Mouse (Mus musculus): ENCODE results near the gene Gm10521. TPM values are rescaled to one million over a fixed set of nuclear protein-coding genes. Genes with fewer than 3 reads are reported as not detected.

Gm10521 gene
- polyA plus RNA-seq, 1 experiment from 2014 or later = not detected

DNA sequence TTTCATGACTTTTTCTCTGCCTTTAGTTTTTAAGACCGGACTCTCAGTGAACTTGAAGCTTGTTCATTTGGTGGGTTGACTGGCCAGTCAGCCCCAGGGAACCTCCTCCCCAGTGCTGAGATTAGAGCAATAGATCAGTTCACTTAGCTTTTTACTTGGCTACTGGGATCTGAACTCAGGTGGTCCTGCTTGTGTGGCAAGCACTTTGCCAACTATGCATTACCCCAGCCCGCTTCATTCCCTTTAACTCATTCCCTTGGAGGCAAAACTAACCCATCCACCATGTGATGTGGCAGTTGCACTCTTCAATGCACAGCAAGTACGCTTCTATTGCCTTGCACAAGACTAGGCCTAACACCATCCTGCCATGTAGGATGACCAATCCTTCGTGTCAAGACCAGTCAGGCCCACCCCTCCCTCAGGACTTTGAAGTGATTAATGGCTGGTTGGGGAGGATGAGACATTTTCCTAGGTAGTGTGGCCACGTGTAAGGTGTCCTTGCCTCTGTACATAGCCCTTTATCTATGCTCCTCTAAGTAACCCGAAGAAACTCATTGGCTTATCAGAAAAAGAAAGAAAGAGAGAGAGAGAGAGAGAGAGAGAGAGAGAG, 24.5 kb downstream of the Gm10521 start:
- peaks cover 3% of the 10 kb centered on the region; the same call in 1 of the 2 replicates for H3K9me3 ChIP-seq
- H3K4me3 ChIP-seq = no peak overlapping the region
- 72% methylated on average over 6 of the region's 6 CpGs for WGBS
- H3K27me3 ChIP-seq (replicated peaks) = no peaks in the 10 kb centered on the region
- no peak for ATAC-seq (ENCODE audit: extremely low read depth, insufficient number of reproducible peaks, low FRiP score, low TSS enrichment)
- no peak overlapping the region for H3K9ac ChIP-seq
- no peak overlapping the region for H3K27ac ChIP-seq (replicated peaks)
- H3K4me2 ChIP-seq = no peak overlapping the region
- no peaks in the 10 kb centered on the region for H3K4me1 ChIP-seq
- H3K36me3 ChIP-seq = no peaks in the 10 kb centered on the region

DNA sequence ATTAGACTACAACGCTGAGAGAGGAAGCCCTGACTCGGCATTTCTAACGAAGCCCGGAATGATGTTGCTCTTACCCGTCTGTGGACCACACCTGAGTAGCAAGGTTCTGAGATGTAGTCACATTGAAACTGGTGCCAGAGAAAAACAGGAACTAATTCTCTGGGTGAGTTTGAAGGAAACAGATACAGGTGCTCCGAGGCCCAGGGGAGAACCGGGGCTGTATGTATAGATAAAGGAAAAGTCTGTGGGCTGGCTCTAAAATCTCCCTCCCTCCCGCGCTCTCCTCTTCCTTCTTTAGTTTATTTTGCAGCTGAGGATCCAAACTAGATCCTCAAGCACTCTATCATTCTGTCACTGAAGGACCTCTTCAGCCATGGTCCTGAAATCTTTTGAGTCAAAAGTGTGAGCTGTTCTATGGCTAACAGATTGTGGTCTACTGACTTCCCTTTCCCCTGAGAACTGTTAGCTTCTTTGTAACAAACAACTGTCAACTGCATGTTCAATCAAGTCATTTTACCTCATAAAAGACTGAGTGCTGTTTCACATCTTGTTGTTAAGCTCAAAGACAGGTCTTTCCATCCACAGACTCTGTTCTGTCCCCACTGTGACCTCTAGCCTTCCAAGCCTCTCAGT, 25.6 kb downstream of the Gm10521 start:
- H3K4me2 ChIP-seq = no peak overlapping the region
- 73% methylated on average over 9 of the region's 9 CpGs for WGBS
- no peak for ATAC-seq (ENCODE audit: extremely low read depth, insufficient number of reproducible peaks, low FRiP score, low TSS enrichment)
- no peaks in the 10 kb centered on the region for H3K27me3 ChIP-seq (replicated peaks)
- no peak overlapping the region for H3K9ac ChIP-seq
- H3K4me1 ChIP-seq = no peaks in the 10 kb centered on the region
- peaks cover 3% of the 10 kb centered on the region; the same call in 1 of the 2 replicates for H3K9me3 ChIP-seq
- no peak overlapping the region for H3K27ac ChIP-seq (replicated peaks)
- H3K4me3 ChIP-seq = no peak overlapping the region
- no peaks in the 10 kb centered on the region for H3K36me3 ChIP-seq

DNA sequence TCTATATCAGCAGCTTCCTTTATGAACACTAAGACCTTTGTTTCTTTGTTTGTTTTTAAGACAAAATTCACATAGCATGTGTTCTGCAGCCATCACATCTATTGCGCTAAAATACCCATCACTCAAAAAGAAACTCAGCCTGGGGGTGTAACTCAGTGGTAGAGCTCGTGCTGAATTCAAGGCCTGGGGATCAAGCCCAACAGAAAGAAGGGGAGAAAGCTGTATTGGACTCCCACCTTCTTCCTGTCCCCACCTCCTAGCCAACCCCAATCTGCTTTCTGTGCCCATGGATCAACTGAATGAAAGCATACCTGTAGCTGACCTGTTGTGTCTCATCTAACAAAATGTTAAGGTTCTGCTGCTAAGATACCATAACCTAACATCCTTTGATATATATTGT, 26.2 kb downstream of the Gm10521 start:
- no peak overlapping the region for H3K4me2 ChIP-seq
- H3K27me3 ChIP-seq (replicated peaks) = no peaks in the 10 kb centered on the region
- H3K4me1 ChIP-seq = no peaks in the 10 kb centered on the region
- no peak overlapping the region for H3K4me3 ChIP-seq
- H3K36me3 ChIP-seq = no peaks in the 10 kb centered on the region
- peaks cover 3% of the 10 kb centered on the region; the same call in 1 of the 2 replicates for H3K9me3 ChIP-seq
- WGBS = 78% methylated on average over 2 of the region's 2 CpGs
- ATAC-seq (ENCODE audit: extremely low read depth, insufficient number of reproducible peaks, low FRiP score, low TSS enrichment) = no peak
- H3K9ac ChIP-seq = no peak overlapping the region
- no peak overlapping the region for H3K27ac ChIP-seq (replicated peaks)

DNA sequence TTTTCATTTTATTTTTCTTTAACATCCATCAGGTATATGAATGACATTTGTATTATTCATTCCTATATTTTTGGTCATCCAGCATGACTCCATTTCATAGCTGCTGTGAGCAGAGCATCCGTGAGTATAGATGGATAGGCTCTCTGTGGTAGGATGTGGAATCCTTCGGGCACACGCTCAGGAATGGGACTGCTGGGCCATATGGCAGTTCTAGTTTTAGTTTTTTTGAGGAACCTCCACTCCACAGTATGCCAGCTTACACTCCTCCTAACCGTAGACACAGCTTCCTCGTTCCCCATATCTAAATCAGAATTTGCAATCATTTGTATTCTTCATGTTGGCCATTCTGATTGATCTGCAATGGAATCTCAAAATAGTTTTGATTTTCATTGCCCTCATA, 27.4 kb downstream of the Gm10521 start:
- Histone ChIP-seq H3K36me3 (no peaks in the 10 kb centered on the region), H3K9me3 (peaks cover 3% of the 10 kb centered on the region; the same call in 1 of the 2 replicates), H3K27ac (replicated peaks) (no peak overlapping the region), H3K4me2 (no peak overlapping the region), H3K27me3 (replicated peaks) (no peaks in the 10 kb centered on the region), H3K4me3 (no peak overlapping the region), H3K9ac (no peak overlapping the region), H3K4me1 (no peaks in the 10 kb centered on the region)
- 81% methylated on average over 5 of the region's 5 CpGs for WGBS
- ATAC-seq (ENCODE audit: extremely low read depth, insufficient number of reproducible peaks, low FRiP score, low TSS enrichment) = no peak

GRCm38 (mm10) chr1:171924900-171925299, 29.4 kb downstream of the Gm10521 start:
- Histone ChIP-seq H3K27me3 (replicated peaks) (no peaks in the 10 kb centered on the region), H3K27ac (replicated peaks) (no peak overlapping the region), H3K9ac (no peak overlapping the region), H3K4me3 (no peak overlapping the region), H3K36me3 (no peaks in the 10 kb centered on the region), H3K4me1 (no peaks in the 10 kb centered on the region), H3K4me2 (no peak overlapping the region), H3K9me3 (peaks cover 3% of the 10 kb centered on the region; the same call in 1 of the 2 replicates)
- no peak for ATAC-seq (ENCODE audit: extremely low read depth, insufficient number of reproducible peaks, low FRiP score, low TSS enrichment)
- 73% methylated on average over 3 of the region's 3 CpGs for WGBS

DNA sequence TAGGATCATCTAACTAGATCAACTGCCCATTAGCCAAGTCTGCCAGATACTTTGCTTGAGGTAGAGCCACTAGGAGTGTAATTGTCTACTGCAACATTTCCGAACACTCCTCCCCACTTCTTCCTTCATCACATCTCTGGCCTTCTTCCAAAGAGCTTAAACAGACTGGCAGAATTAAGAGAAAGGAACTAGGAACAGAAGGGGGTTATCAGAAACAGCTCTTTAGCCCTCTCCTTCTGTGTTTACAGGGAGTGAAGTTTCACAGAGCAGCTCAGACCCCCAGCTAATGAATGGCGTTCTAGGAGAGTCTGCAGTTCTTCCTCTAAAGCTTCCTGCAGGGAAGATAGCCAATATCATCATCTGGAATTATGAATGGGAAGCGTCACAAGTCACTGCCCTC, 38.4 kb downstream of the Gm10521 start:
- Histone ChIP-seq H3K27ac (replicated peaks) (no peak overlapping the region), H3K27me3 (replicated peaks) (no peaks in the 10 kb centered on the region), H3K9ac (no peak overlapping the region), H3K4me1 (peaks cover 12% of the 10 kb centered on the region), H3K9me3 (no peaks in the 10 kb centered on the region), H3K4me2 (no peak overlapping the region), H3K36me3 (no peaks in the 10 kb centered on the region), H3K4me3 (no peak overlapping the region)
- 18% methylated on average over 3 of the region's 3 CpGs for WGBS
- ATAC-seq (ENCODE audit: extremely low read depth, insufficient number of reproducible peaks, low FRiP score, low TSS enrichment) = no peak

DNA sequence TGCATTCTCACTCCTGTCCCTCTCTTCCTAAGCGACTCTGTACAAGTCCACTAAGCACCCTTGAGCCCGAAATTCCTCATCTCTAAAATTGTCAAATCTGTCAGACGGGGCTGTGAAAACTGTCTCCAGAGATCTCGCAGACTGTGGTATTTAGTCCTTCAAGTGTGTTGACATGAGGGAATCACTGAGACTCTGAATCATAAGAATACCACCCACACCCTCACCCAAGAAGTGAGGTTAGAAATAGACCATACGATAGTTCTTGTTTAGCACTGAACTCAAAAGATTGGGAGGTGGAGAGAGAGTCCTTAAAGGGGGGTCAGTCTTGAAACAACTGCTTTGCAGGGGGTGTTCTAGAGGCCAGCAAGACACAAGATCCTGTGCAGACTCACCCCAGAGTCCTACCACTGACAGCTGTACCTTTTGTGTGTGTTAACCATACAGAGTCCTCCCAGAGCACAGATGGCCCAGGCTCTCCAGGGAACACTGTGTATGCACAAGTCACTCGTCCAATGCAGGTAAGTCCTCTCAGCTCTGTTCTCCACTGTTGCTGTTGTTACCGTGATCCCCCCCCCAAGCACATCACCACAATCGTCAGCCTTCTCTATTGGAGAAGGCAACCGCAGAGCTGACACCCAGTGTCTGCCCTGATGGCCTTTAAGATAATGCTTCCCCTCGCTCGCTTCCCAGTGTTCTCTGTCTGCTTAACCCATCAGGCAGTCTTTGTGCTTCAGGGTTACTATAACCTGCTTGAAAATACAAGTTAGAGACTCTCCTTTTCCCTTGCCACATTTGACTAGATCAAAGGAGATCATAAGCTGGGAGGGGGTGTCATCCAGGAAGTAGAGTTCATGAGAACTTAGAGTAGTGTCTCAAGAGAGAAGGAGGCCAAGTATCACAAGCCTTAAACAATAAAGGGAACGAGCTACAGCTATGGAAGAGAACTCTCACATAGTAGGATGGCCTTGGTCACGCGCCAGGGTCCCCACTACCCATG, 43.8 kb downstream of the Gm10521 start:
- H3K27ac ChIP-seq (replicated peaks) = no peak overlapping the region
- 60% methylated on average over 14 of the region's 14 CpGs for WGBS

GRCm38 (mm10) chr1:171940626-171941025, 45.2 kb downstream of the Gm10521 start:
- Histone ChIP-seq H3K27me3 (replicated peaks) (no peaks in the 10 kb centered on the region), H3K4me1 (no peaks in the 10 kb centered on the region), H3K9ac (no peak overlapping the region), H3K4me2 (no peak overlapping the region), H3K27ac (replicated peaks) (no peak overlapping the region), H3K4me3 (no peak overlapping the region), H3K9me3 (no peaks in the 10 kb centered on the region), H3K36me3 (no peaks in the 10 kb centered on the region)
- WGBS = 70% methylated on average over 6 of the region's 6 CpGs
- ATAC-seq (ENCODE audit: extremely low read depth, insufficient number of reproducible peaks, low FRiP score, low TSS enrichment) = no peak

More for the DNA sequence above, 43.8 kb downstream of the Gm10521 start:
- no peak overlapping the region for H3K9ac ChIP-seq
- no peaks in the 10 kb centered on the region for H3K36me3 ChIP-seq
- no peaks in the 10 kb centered on the region for H3K27me3 ChIP-seq (replicated peaks)
- H3K4me2 ChIP-seq = no peak overlapping the region
- no peaks in the 10 kb centered on the region for H3K9me3 ChIP-seq
- no peak for ATAC-seq (ENCODE audit: extremely low read depth, insufficient number of reproducible peaks, low FRiP score, low TSS enrichment)
- peaks cover under 1% of the 10 kb centered on the region; the same call in 1 of the 2 replicates for H3K4me1 ChIP-seq
- H3K4me3 ChIP-seq = no peak overlapping the region

DNA sequence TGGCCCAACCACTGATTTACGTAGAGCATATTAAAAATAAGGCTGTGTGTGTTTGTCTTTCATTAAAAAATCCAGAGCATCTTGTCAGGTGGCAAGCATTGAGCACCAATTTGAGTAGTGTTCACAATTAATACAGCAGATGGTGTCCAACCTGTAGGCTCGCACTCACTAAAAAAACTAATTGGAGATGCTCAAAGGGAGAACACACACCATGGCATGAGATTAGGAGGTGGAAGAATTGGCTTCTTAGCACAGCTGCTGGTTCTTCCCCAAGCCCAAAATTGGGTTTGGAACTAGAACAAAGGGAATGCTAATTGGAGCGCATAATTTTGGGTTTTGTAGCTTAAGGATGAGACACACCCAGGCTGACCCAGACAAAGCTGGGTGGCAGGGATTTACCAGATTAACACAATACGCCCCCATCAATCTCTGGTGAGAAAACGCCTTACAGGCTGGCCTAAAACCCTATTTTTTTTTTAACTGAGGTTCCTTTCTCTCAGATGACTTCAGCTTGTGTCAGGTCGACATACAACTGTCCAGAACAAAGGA, 51.1 kb downstream of the Gm10521 start:
- 63% methylated on average over 6 of the region's 6 CpGs for WGBS
- Histone ChIP-seq H3K4me1 (no peaks in the 10 kb centered on the region), H3K27ac (replicated peaks) (no peak overlapping the region), H3K9ac (no peak overlapping the region), H3K27me3 (replicated peaks) (no peaks in the 10 kb centered on the region), H3K36me3 (no peaks in the 10 kb centered on the region), H3K9me3 (no peaks in the 10 kb centered on the region), H3K4me3 (no peak overlapping the region), H3K4me2 (no peak overlapping the region)
- no peak for ATAC-seq (ENCODE audit: extremely low read depth, insufficient number of reproducible peaks, low FRiP score, low TSS enrichment)
